Mouse (Mus musculus): ENCODE data around the gene Gm10718. TPM values are rescaled to one million over a fixed set of nuclear protein-coding genes. Genes with fewer than 3 reads are reported as not detected.
"Not testable (repeated sequence)": the region's sequence is repeated elsewhere in the genome, so short reads cannot be mapped to it uniquely, and the experiment has no call there.

Gene Gm10718
- polyA plus RNA-seq (2012; rRNA removed), result 0.26 and 0.32 TPM in 2 replicates

DNA sequence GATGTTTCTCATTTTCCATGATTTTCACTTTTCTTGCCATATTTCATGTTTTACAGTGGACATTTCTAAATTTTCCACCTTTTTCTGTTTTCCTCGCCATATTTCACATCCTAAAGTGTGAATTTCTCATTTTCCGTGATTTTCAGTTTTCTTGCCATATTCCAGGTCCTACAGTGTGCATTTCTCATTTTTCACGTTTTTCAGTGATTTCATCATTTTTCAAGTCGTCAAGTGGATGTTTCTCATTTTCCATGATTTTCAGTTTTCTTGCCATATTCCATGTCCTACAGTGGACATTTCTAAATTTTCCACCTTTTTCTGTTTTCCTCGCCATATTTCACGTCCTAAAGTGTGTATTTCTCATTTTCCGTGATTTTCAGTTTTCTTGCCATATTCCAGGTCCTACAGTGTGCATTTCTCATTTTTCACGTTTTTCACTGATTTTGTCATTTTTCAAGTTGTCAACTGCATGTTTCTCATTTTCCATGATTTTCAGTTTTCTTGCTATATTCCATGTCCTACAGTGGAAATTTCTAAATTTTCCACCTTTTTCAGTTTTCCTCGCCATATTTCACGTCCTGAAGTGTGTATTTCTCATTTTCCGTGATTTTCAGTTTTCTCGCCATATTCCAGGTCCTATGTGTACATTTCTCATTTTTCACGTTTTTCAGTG, at the start of gene Gm10718:
TSS of gene Gm10718 (plus strand) at position 236 of the 673 bp plus-strand sequence.
- DNase-seq (ENCODE audit: extremely low spot score in 1 of 2, low spot score in 1 of 2), result peak; percentile 34 to 46

DNA sequence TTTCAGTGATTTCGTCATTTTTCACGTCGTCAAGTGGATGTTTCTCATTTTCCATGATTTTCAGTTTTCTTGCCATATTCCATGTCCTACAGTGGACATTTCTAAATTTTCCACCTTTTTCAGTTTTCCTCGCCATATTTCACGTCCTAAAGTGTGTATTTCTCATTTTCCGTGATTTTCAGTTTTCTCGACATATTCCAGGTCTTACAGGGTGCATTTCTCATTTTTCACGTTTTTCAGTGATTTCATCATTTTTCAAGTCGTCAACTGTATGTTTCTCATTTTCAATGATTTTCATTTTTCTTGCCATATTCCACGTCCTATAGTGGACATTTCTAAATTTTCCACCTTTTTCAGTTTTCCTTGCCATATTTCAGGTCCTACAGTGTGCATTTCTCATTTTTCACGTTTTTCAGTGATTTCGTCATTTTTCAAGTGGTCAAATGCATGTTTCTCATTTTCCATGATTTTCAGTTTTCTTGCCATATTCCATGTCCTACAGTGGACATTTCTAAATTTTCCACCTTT, 22.8 kb upstream of the Gm10718 start, which contains the start of gene Gm10722:
TSS of gene Gm10722 (plus strand) at position 478 of the 528 bp plus-strand sequence.
- DNase-seq (ENCODE audit: extremely low spot score in 1 of 2, low spot score in 1 of 2), result not testable (repeated sequence)

DNA sequence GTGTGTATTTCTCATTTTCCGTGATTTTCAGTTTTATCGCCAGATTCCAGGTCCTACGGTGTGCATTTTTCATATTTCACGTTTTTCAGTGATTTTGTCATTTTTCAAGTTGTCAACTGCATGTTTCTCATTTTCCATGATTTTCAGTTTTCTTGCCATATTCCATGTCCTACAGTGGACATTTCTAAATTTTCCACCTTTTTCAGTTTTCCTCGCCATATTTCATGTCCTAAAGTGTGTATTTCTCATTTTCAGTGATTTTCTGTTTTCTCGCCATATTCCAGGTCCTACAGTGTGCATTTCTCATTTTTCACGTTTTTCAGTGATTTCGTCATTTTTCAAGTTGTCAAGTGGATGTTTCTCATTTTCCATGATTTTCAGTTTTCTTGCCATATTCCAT, 22.3 kb upstream of the Gm10718 start:
- DNase-seq (ENCODE audit: extremely low spot score in 1 of 2, low spot score in 1 of 2), result peak in 1 of 2 experiments; percentile 10

DNA sequence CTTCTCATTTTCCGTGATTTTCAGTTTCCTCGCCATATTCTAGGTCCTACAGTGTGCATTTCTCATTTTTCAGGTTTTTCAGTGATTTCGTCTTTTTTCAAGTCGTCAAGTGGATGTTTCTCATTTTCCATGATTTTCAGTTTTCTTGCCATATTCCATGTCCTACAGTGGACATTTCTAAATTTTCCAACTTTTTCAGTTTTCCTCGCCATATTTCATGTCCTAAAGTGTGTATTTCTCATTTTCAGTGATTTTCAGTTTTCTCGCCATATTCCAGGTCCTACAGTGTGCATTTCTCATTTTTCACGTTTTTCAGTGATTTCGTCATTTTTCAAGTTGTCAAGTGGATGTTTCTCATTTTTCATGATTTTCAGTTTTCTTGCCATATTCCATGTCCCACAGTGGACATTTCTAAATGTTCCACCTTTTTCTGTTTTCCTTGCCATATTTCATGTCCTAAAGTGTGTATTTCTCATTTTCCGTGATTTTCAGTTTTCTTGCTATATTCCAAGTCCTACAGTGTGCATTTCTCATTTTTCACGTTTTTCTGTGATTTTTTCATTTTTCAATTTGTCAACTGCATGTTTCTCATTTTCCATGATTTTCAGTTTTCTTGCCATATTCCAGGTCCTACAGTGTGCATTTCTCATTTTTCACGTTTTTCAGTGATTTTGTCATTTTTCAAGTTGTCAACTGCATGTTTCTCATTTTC, 21.2 kb upstream of the Gm10718 start:
- DNase-seq (ENCODE audit: extremely low spot score in 1 of 2, low spot score in 1 of 2), result peak; percentile 100

DNA sequence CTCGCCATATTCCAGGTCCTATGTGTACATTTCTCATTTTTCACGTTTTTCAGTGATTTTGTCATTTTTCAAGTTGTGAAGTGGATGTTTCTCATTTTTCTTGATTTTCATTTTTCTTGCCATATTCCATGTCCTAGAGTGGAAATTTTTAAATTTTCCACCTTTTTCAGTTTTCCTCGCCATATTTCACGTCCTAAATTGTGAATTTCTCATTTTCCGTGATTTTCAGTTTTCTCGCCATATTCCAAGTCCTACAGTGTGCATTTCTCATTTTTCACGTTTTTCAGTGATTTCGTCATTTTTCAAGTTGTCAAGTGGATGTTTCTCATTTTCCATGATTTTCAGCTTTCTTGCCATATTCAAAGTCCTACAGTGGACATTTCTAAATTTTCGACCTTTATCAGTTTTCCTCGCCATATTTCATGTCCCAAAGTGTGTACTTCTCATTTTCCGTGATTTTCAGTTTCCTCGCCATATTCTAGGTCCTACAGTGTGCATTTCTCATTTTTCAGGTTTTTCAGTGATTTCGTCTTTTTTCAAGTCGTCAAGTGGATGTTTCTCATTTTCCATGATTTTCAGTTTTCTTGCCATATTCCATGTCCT, 20.5 kb upstream of the Gm10718 start, which contains the start of gene Gm11168:
TSS of gene Gm11168 (plus strand) at position 553 of the 603 bp plus-strand sequence.
- DNase-seq (ENCODE audit: extremely low spot score in 1 of 2, low spot score in 1 of 2), result not testable (repeated sequence)

DNA sequence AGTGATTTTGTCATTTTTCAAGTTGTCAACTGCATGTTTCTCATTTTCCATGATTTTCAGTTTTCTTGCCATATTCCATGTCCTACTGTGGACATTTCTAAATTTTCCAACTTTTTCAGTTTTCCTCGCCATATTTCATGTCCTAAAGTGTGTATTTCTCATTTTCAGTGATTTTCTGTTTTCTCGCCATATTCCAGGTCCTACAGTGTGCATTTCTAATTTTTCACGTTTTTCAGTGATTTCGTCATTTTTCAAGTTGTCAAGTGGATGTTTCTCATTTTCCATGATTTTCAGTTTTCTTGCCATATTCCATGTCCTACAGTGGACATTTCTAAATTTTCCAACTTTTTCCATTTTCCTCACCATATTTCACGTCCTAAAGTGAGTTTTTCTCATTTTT, 17.2 kb upstream of the Gm10718 start:
- not testable (repeated sequence) for DNase-seq (ENCODE audit: extremely low spot score in 1 of 2, low spot score in 1 of 2)

DNA sequence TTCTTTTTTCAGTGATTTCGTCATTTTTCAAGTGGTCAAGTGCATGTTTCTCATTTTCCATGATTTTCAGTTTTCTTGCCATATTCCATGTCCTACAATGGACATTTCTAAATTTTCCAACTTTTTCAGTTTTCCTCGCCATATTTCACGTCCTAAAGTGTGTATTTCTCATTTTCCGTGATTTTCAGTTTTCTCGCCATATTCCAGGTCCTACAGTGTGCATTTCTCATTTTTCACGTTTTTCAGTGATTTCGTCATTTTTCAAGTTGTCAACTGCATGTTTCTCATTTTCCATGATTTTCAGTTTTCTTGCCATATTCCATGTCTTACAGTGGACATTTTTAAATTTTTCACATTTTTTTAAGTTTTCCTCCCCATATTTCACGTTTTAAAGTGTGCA, 16.7 kb upstream of the Gm10718 start:
- peak; percentile 95 to 100 for DNase-seq (ENCODE audit: extremely low spot score in 1 of 2, low spot score in 1 of 2)

DNA sequence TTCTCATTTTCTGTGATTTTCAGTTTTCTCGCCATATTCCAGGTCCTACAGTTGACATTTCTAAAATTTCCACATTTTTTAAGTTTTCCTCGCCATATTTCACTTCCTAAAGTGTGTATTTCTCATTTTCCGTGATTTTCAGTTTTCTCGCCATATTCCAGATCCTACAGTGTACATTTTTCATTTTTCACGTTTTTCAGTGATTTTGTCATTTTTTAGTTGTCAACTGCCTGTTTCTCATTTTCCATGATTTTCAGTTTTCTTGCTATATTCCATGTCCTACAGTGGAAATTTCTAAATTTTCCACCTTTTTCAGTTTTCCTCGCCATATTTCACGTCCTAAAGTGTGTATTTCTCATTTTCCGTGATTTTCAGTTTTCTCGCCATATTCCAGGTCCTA, 16.1 kb upstream of the Gm10718 start:
- DNase-seq (ENCODE audit: extremely low spot score in 1 of 2, low spot score in 1 of 2), result not testable (repeated sequence)

DNA sequence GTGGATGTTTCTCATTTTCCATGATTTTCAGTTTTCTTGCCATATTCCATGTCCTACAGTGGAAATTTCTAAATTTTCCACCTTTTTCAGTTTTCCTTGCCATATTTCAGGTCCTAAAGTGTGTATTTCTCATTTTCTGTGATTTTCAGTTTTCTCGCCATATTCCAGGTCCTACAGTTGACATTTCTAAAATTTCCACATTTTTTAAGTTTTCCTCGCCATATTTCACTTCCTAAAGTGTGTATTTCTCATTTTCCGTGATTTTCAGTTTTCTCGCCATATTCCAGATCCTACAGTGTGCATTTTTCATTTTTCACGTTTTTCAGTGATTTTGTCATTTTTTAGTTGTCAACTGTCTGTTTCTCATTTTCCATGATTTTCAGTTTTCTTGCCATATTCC, 14.0 kb upstream of the Gm10718 start:
- not testable (repeated sequence) for DNase-seq (ENCODE audit: extremely low spot score in 1 of 2, low spot score in 1 of 2)

DNA sequence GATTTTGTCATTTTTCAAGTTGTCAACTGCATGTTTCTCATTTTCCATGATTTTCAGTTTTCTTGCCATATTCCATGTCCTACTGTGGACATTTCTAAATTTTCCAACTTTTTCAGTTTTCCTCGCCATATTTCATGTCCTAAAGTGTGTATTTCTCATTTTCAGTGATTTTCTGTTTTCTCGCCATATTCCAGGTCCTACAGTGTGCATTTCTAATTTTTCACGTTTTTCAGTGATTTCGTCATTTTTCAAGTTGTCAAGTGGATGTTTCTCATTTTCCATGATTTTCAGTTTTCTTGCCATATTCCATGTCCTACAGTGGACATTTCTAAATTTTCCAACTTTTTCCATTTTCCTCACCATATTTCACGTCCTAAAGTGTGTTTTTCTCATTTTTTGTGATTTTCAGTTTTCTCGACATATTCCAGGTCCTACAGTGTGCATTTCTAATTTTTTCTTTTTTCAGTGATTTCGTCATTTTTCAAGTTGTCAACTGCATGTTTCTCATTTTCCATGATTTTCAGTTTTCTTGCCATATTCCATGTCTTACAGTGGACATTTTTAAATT, 11.2 kb upstream of the Gm10718 start:
- DNase-seq (ENCODE audit: extremely low spot score in 1 of 2, low spot score in 1 of 2), result not testable (repeated sequence)

DNA sequence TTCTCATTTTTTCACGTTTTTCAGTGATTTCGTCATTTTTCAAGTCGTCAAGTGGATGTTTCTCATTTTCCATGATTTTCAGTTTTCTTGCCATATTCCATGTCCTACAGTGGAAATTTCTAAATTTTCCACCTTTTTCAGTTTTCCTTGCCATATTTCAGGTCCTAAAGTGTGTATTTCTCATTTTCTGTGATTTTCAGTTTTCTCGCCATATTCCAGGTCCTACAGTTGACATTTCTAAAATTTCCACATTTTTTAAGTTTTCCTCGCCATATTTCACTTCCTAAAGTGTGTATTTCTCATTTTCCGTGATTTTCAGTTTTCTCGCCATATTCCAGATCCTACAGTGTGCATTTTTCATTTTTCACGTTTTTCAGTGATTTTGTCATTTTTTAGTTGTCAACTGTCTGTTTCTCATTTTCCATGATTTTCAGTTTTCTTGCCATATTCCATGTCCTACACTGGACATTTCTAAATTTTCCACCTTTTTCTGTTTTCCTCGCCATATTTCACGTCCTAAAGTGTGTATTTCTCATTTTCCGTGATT, 10.5 kb upstream of the Gm10718 start, which contains the start of gene Gm10721:
TSS of gene Gm10721 (plus strand) at position 408 of the 547 bp plus-strand sequence.
- not testable (repeated sequence) for DNase-seq (ENCODE audit: extremely low spot score in 1 of 2, low spot score in 1 of 2)

DNA sequence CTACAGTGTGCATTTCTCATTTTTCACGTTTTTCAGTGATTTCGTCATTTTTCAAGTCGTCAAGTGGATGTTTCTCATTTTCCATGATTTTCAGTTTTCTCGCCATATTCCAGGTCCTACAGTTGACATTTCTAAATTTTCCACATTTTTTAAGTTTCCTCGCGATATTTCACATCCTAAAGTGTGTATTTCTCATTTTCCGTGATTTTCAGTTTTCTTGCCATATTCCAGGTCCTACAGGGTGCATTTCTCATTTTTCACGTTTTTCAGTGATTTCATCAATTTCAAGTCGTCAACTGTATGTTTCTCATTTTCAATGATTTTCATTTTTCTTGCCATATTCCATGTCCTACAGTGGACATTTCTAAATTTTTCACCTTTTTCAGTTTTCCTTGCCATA, 8.0 kb upstream of the Gm10718 start, which contains the start of gene Gm10720:
TSS of gene Gm10720 (plus strand) at position 301 of the 400 bp plus-strand sequence.
- not testable (repeated sequence) for DNase-seq (ENCODE audit: extremely low spot score in 1 of 2, low spot score in 1 of 2)

DNA sequence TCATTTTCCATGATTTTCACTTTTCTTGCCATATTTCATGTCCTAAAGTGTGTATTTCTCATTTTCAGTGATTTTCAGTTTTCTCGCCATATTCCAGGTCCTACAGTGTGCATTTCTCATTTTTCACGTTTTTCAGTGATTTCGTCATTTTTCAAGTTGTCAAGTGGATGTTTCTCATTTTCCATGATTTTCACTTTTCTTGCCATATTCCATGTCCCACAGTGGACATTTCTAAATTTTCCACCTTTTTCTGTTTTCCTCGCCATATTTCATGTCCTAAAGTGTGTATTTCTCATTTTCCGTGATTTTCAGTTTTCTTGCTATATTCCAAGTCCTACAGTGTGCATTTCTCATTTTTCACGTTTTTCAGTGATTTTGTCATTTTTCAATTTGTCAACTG, 7.5 kb upstream of the Gm10718 start:
- DNase-seq (ENCODE audit: extremely low spot score in 1 of 2, low spot score in 1 of 2), result not testable (repeated sequence)

DNA sequence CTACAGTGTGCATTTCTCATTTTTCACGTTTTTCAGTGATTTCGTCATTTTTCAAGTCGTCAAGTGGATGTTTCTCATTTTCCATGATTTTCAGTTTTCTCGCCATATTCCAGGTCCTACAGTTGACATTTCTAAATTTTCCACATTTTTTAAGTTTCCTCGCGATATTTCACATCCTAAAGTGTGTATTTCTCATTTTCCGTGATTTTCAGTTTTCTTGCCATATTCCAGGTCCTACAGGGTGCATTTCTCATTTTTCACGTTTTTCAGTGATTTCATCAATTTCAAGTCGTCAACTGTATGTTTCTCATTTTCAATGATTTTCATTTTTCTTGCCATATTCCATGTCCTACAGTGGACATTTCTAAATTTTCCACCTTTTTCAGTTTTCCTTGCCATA, 6.2 kb upstream of the Gm10718 start, which contains the start of gene Gm10719:
TSS of gene Gm10719 (plus strand) at position 301 of the 400 bp plus-strand sequence.
- DNase-seq (ENCODE audit: extremely low spot score in 1 of 2, low spot score in 1 of 2), result not testable (repeated sequence)

DNA sequence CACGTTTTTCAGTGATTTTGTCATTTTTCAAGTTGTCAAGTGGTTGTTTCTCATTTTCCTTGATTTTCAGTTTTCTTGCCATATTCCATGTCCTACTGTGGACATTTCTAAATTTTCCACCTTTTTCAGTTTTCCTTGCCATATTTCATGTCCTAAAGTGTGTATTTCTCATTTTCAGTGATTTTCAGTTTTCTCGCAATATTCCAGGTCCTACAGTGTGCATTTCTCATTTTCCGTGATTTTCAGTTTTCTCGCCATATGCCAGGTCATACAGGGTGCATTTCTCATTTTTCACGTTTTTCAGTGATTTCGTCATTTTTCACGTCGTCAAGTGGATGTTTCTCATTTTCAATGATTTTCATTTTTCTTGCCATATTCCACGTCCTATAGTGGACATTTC, 4.4 kb upstream of the Gm10718 start:
- DNase-seq (ENCODE audit: extremely low spot score in 1 of 2, low spot score in 1 of 2), result not testable (repeated sequence)

DNA sequence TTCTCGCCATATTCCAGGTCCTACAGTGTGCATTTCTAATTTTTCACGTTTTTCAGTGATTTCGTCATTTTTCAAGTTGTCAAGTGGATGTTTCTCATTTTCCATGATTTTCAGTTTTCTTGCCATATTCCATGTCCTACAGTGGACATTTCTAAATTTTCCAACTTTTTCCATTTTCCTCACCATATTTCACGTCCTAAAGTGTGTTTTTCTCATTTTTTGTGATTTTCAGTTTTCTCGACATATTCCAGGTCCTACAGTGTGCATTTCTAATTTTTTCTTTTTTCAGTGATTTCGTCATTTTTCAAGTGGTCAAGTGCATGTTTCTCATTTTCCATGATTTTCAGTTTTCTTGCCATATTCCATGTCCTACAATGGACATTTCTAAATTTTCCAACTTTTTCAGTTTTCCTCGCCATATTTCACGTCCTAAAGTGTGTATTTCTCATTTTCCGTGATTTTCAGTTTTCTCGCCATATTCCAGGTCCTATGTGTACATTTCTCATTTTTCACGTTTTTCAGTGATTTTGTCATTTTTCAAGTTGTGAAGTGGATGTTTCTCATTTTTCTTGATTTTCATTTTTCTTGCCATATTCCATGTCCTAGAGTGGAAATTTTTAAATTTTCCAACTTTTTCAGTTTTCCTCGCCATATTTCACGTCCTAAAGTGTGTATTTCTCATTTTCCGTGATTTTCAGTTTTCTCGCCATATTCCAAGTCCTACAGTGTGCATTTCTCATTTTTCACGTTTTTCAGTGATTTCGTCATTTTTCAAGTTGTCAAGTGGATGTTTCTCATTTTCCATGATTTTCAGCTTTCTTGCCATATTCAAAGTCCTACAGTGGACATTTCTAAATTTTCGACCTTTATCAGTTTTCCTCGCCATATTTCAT, 3.3 kb upstream of the Gm10718 start:
- DNase-seq (ENCODE audit: extremely low spot score in 1 of 2, low spot score in 1 of 2), result peak; percentile 60 to 80

DNA sequence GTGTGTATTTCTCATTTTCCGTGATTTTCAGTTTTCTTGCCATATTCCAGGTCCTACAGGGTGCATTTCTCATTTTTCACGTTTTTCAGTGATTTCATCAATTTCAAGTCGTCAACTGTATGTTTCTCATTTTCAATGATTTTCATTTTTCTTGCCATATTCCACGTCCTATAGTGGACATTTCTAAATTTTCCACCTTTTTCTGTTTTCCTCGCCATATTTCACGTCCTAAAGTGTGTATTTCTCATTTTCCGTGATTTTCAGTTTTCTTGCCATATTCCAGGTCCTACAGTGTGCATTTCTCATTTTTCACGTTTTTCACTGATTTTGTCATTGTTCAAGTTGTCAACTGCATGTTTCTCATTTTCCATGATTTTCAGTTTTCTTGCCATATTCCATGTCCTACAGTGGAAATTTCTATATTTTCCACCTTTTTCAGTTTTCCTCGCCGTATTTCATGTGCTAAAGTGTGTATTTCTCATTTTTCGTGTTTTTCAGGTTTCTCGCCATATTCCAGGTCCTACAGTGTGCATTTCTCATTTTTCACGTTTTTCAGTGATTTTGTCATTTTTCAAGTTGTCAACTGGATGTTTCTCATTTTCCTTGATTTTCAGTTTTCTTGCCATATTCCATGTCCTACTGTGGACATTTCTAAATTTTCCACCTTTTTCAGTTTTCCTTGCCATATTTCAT, 885 bp upstream of the Gm10718 start:
- peak; percentile 84 to 86 for DNase-seq (ENCODE audit: extremely low spot score in 1 of 2, low spot score in 1 of 2)

DNA sequence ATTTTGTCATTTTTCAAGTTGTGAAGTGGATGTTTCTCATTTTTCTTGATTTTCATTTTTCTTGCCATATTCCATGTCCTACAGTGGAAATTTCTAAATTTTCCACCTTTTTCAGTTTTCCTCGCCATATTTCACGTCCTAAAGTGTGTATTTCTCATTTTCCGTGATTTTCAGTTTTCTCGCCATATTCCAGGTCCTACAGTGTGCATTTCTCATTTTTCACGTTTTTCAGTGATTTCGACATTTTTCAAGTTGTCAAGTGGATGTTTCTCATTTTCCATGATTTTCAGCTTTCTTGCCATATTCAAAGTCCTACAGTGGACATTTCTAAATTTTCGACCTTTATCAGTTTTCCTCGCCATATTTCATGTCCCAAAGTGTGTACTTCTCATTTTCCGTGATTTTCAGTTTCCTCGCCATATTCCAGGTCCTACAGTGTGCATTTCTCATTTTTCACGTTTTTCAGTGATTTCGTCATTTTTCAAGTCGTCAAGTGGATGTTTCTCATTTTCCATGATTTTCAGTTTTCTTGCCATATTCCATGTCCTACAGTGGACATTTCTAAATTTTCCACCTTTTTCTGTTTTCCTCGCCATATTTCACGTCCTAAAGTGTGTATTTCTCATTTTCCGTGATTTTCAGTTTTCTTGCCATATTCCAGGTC, 770 bp downstream of the Gm10718 start:
- peak; percentile 97 to 100 for DNase-seq (ENCODE audit: extremely low spot score in 1 of 2, low spot score in 1 of 2)
